Mouse (Mus musculus) kidney, adult 2 months (tissue): ENCODE data around the gene Dhx15.

ENCODE experiments used
- CTCF ChIP-seq: fragments of 200-500 bp; conservative IDR thresholded peaks from 2 replicates; pipeline ENCODE4 v1.5.1; 2011; ENCODE audit warnings: low read depth, mild to moderate bottlenecking, control low read depth, low read length, moderate library complexity, mixed read lengths; ENCODE audit not compliant: insufficient read depth, insufficient read length
- POLR2A ChIP-seq: fragments of 200-500 bp; IDR thresholded peaks from one replicate; pipeline ENCODE4 v1.6.1; 2011; ENCODE audit warnings: low read depth, low read length, control low read depth

DNA sequence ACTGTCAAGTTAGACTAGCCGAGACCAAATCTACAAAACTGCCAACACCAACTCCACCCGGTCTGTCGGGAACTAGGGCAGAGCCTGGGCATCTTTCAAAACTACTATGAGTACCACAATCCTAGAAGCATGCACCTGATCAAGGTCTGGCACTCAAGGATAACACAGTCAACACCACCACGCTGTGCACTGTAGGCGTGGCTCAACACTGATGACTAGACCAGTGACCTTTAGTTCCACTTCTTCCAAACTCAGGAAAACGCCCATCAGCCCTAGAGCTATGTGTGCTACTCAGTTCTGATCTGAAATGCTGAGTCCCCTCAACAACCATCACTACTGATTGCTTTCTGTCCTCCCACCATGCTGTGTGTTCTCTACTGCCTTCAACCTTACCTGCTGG, 44.6 kb downstream of the Dhx15 start:
- TF ChIP-seq CTCF = no peak
- TF ChIP-seq POLR2A = no peak
